Mouse (Mus musculus): ENCODE measurements at regions not wholly inside any gene's neighbourhood (a gene's known extent, or its start where the extent isn't known, plus 50 kb on each side); places are given as distances from the start of the nearest gene placed in this dataset.
"Not testable (repeated sequence)": the region's sequence is repeated elsewhere in the genome, so short reads cannot be mapped to it uniquely, and the experiment has no call there.

DNA sequence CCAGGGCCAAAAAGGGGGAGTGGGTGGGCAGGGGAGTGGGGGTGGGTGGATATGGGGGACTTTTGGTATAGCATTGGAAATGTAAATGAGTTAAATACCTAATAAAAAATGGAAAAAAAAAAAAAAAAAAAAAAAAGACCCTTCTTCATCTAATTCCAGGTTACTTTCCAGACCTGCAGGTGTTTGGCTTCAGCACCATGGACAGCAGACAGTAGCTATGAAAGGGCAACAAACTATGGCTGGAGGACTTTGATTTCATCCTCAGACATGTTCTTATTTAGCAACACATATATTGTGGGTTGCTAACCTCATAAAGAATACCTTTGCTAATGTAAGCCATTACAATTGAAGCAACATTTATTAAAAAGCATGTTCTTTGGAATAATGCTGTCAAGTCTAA is 342.0 kb upstream of the Klhl29 start:
- H3K27me3 ChIP-seq (ENCODE audit: control insufficient read depth, insufficient read depth, low read depth, low read length); H3K4me2 ChIP-seq (ENCODE audit: low read length); H3K9ac ChIP-seq (ENCODE audit: low read depth, low read length); ATAC-seq; H3K4me1 ChIP-seq (ENCODE audit: control insufficient read depth, insufficient read depth, low read length); H3K36me3 ChIP-seq (ENCODE audit: control insufficient read depth, insufficient read depth, low read length); H3K9me3 ChIP-seq (replicated peaks; ENCODE audit: control insufficient read depth, low read length, poor library complexity, severe bottlenecking); H3K4me3 ChIP-seq (ENCODE audit: low read depth, low read length); H3K27ac ChIP-seq (ENCODE audit: low read length): not testable (repeated sequence)

DNA sequence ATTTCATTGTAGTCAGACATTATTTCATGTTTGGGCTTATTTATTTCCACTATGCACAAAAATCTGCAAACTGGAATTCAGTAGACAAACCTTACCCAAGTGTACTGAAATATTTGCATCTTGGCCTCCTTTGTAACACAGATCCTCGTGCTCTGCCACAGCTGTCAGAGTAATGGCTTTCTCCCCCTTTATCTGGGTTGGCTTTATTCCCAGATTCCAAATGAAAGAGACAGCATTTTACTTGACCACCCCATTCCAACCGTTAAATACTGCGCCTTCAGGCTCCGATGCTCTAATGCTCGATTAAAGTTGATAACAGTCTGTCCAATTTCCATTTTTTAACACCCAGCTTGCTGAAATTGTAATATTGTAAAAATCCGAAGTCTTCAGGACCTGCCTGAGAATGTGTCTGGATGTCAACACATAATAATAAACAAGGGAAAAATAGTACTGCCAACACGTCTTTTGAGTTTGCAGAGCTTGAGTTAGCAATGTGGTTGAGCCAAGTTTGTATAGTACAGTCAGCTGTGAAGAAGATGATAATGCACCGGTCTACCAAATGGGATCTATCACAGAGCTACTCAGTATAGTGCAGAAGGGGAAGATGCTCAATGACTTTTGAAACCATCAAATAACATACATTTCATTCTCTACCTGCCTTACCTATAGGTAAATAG is 323.4 kb upstream of the Klhl29 start:
- no peak overlapping the region for H3K9ac ChIP-seq (ENCODE audit: low read depth, low read length)
- no peaks in the 10 kb centered on the region for H3K27me3 ChIP-seq (ENCODE audit: control insufficient read depth, insufficient read depth, low read depth, low read length)
- no peaks in the 10 kb centered on the region for H3K4me1 ChIP-seq (ENCODE audit: control insufficient read depth, insufficient read depth, low read length)
- no peaks in the 10 kb centered on the region for H3K36me3 ChIP-seq (ENCODE audit: control insufficient read depth, insufficient read depth, low read length)
- H3K27ac ChIP-seq (ENCODE audit: low read length), result no peak overlapping the region
- H3K4me2 ChIP-seq (ENCODE audit: low read length), result no peak overlapping the region
- no peaks in the 10 kb centered on the region for H3K9me3 ChIP-seq (replicated peaks; ENCODE audit: control insufficient read depth, low read length, poor library complexity, severe bottlenecking)
- 41% methylated on average over 8 of the region's 8 CpGs for WGBS
- H3K4me3 ChIP-seq (ENCODE audit: low read depth, low read length), result no peak overlapping the region
- ATAC-seq, result 0 out of 2 replicates have a peak, but pooled peaks have one; percentile 56

DNA sequence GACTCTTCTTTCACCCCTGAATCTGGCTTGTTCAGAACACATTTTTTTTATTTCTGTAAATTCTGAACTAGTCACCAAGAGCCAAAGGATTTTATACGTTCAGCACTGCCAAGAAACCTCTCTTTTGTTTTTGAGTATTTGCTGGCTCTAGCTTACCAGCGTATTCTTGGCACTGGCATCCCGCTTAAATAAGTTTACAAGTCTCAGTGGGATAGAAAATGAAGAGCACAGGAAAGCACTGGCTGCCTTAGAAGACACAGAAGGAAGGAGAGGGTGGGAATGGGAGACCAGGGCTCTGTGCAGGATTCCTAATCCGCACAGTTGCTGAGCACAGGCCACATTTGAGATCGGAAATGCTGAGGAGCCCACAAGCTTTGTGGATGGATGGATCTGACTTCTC is 306.7 kb upstream of the Klhl29 start:
- no peak for ATAC-seq
- Histone ChIP-seq H3K4me2 (ENCODE audit: low read length) (no peak overlapping the region), H3K27me3 (ENCODE audit: control insufficient read depth, insufficient read depth, low read depth, low read length) (no peaks in the 10 kb centered on the region), H3K9me3 (replicated peaks; ENCODE audit: control insufficient read depth, low read length, poor library complexity, severe bottlenecking) (no peaks in the 10 kb centered on the region), H3K4me3 (ENCODE audit: low read depth, low read length) (no peak overlapping the region), H3K9ac (ENCODE audit: low read depth, low read length) (no peak overlapping the region), H3K4me1 (ENCODE audit: control insufficient read depth, insufficient read depth, low read length) (no peaks in the 10 kb centered on the region), H3K36me3 (ENCODE audit: control insufficient read depth, insufficient read depth, low read length) (no peaks in the 10 kb centered on the region), H3K27ac (ENCODE audit: low read length) (no peak overlapping the region)
- 64% methylated on average over 5 of the region's 5 CpGs for WGBS

- H3K27me3 ChIP-seq (ENCODE audit: control insufficient read depth, insufficient read depth, low read depth, low read length); H3K4me3 ChIP-seq (ENCODE audit: low read depth, low read length); H3K27ac ChIP-seq (ENCODE audit: low read length); H3K9ac ChIP-seq (ENCODE audit: low read depth, low read length); H3K4me1 ChIP-seq (ENCODE audit: control insufficient read depth, insufficient read depth, low read length); ATAC-seq; H3K36me3 ChIP-seq (ENCODE audit: control insufficient read depth, insufficient read depth, low read length); H3K4me2 ChIP-seq (ENCODE audit: low read length); H3K9me3 ChIP-seq (replicated peaks; ENCODE audit: control insufficient read depth, low read length, poor library complexity, severe bottlenecking): not testable (repeated sequence)
- WGBS, result 92% methylated on average over 8 of the region's 8 CpGs
These were observed 302.6 kb upstream of the Klhl29 start for GRCm38 (mm10) chr12:5678126-5678525.

- Histone ChIP-seq H3K9ac (ENCODE audit: low read depth, low read length) (no peak overlapping the region), H3K4me1 (ENCODE audit: control insufficient read depth, insufficient read depth, low read length) (no peaks in the 10 kb centered on the region), H3K27me3 (ENCODE audit: control insufficient read depth, insufficient read depth, low read depth, low read length) (no peaks in the 10 kb centered on the region), H3K4me2 (ENCODE audit: low read length) (no peak overlapping the region), H3K4me3 (ENCODE audit: low read depth, low read length) (no peak overlapping the region), H3K9me3 (replicated peaks; ENCODE audit: control insufficient read depth, low read length, poor library complexity, severe bottlenecking) (no peaks in the 10 kb centered on the region), H3K27ac (ENCODE audit: low read length) (no peak overlapping the region), H3K36me3 (ENCODE audit: control insufficient read depth, insufficient read depth, low read length) (no peaks in the 10 kb centered on the region)
- no peak for ATAC-seq
- 91% methylated on average over 3 of the region's 3 CpGs for WGBS
These were observed 293.0 kb upstream of the Klhl29 start for GRCm38 (mm10) chr12:5668486-5668885.

GRCm38 (mm10) chr12:5637571-5638275 is 262.2 kb upstream of the Klhl29 start:
- Histone ChIP-seq H3K4me2 (ENCODE audit: low read length) (no peak overlapping the region), H3K36me3 (ENCODE audit: control insufficient read depth, insufficient read depth, low read length) (no peaks in the 10 kb centered on the region)

GRCm38 (mm10) chr12:5633971-5634370 is 258.5 kb upstream of the Klhl29 start:
- Histone ChIP-seq H3K9me3 (replicated peaks; ENCODE audit: control insufficient read depth, low read length, poor library complexity, severe bottlenecking) (no peaks in the 10 kb centered on the region), H3K36me3 (ENCODE audit: control insufficient read depth, insufficient read depth, low read length) (no peaks in the 10 kb centered on the region), H3K9ac (ENCODE audit: low read depth, low read length) (no peak overlapping the region), H3K4me1 (ENCODE audit: control insufficient read depth, insufficient read depth, low read length) (no peaks in the 10 kb centered on the region), H3K27ac (ENCODE audit: low read length) (no peak overlapping the region), H3K27me3 (ENCODE audit: control insufficient read depth, insufficient read depth, low read depth, low read length) (no peaks in the 10 kb centered on the region), H3K4me2 (ENCODE audit: low read length) (no peak overlapping the region), H3K4me3 (ENCODE audit: low read depth, low read length) (no peak overlapping the region)
- WGBS, result 62% methylated on average over 3 of the region's 3 CpGs
- no peak for ATAC-seq

More at GRCm38 (mm10) chr12:5637571-5638275, 262.2 kb upstream of the Klhl29 start:
- no peak overlapping the region for H3K9ac ChIP-seq (ENCODE audit: low read depth, low read length)
- no peak overlapping the region for H3K27ac ChIP-seq (ENCODE audit: low read length)
- H3K4me3 ChIP-seq (ENCODE audit: low read depth, low read length), result no peak overlapping the region
- H3K9me3 ChIP-seq (replicated peaks; ENCODE audit: control insufficient read depth, low read length, poor library complexity, severe bottlenecking), result no peaks in the 10 kb centered on the region
- no peaks in the 10 kb centered on the region for H3K27me3 ChIP-seq (ENCODE audit: control insufficient read depth, insufficient read depth, low read depth, low read length)
- no peak for ATAC-seq
- H3K4me1 ChIP-seq (ENCODE audit: control insufficient read depth, insufficient read depth, low read length), result no peaks in the 10 kb centered on the region
- 67% methylated on average over 9 of the region's 9 CpGs for WGBS

DNA sequence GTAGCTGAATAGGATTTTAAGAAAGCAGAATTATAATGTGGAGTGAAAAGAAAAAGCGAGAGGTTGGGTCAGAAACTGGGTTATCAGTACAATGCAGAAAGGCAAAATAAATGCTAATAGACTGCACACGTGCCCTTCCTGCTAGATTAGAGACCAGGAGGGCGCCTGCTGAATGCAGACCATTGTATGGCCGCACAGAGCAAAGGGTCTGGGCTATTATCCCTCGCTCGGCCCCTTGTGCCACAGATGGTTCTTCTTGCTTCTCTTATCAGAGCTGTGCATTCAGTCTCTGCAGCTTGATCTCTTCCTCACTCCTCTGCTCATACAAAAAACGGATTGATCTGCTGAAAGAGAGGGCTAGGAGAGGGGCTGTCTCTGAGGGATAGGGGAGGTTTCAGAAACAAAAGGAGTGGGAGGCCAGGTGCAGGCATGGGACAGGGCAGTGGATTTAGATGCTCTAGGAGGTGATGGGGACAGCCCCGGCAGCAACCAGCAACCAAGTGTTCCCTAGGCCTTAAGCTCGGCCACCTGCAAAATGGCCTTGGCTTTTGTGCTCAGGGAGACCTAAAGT is 225.7 kb upstream of the Klhl29 start:
- WGBS, result 23% methylated on average over 9 of the region's 9 CpGs
- Histone ChIP-seq H3K4me3 (ENCODE audit: low read depth, low read length) (no peak overlapping the region), H3K27ac (ENCODE audit: low read length) (no peak overlapping the region), H3K27me3 (ENCODE audit: control insufficient read depth, insufficient read depth, low read depth, low read length) (no peaks in the 10 kb centered on the region), H3K4me1 (ENCODE audit: control insufficient read depth, insufficient read depth, low read length) (no peaks in the 10 kb centered on the region), H3K4me2 (ENCODE audit: low read length) (no peak overlapping the region), H3K9me3 (replicated peaks; ENCODE audit: control insufficient read depth, low read length, poor library complexity, severe bottlenecking) (no peaks in the 10 kb centered on the region), H3K36me3 (ENCODE audit: control insufficient read depth, insufficient read depth, low read length) (no peaks in the 10 kb centered on the region), H3K9ac (ENCODE audit: low read depth, low read length) (no peak overlapping the region)
- ATAC-seq, result peak; percentile 54; the same call in 1 of the 2 replicates

DNA sequence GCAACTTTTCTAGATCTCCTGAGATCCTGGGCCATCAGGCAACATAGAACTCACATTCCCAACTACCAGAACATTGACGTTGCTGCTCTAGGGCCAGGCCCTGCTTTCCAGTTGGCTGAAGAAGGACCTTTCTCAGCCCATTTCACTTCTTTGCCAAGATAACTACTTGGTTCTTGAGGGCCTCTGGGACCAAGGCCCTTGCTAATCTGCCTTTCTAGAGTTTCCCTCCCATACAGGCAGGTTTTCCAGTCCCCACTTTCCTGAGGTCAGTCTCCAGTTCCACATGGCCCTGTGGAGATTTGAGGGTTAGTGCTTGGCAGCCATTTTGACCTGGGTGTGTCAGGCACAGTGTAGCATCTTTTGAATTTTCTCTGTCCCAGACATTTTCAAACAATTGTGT is 223.9 kb upstream of the Klhl29 start:
- Histone ChIP-seq H3K4me3 (ENCODE audit: low read depth, low read length) (no peak overlapping the region), H3K27me3 (ENCODE audit: control insufficient read depth, insufficient read depth, low read depth, low read length) (no peaks in the 10 kb centered on the region), H3K9me3 (replicated peaks; ENCODE audit: control insufficient read depth, low read length, poor library complexity, severe bottlenecking) (no peaks in the 10 kb centered on the region), H3K4me2 (ENCODE audit: low read length) (no peak overlapping the region), H3K9ac (ENCODE audit: low read depth, low read length) (no peak overlapping the region), H3K27ac (ENCODE audit: low read length) (no peak overlapping the region), H3K36me3 (ENCODE audit: control insufficient read depth, insufficient read depth, low read length) (no peaks in the 10 kb centered on the region), H3K4me1 (ENCODE audit: control insufficient read depth, insufficient read depth, low read length) (no peaks in the 10 kb centered on the region)
- ATAC-seq, result no peak
- WGBS, result 91% methylated on average over 1 of the region's 1 CpGs
